Mouse (Mus musculus) liver, embryonic 18 days (tissue): ENCODE measurements around the gene Rhox4g. TPM values are rescaled to one million over a fixed set of nuclear protein-coding genes. Genes with fewer than 3 reads are reported as not detected.

Experiments
- polyA plus RNA-seq: library from polyadenylated mRNA; depleted of rRNA; stranded (reverse); fragments of >200 nt; gene quantifications from 2 replicates; pipeline ENCODE4 v1.2.3, GENCODE M21; 2012; rRNA removed

The Rhox4g gene
- polyA plus RNA-seq: not detected in 2 replicates

GRCm38 (mm10) chrX:37651227-37651626 is at the start of gene Rhox4g:
TSS of gene Rhox4g (minus strand) at chrX:37651327.

GRCm38 (mm10) chrX:37673177-37673576 is 22.1 kb upstream of the Rhox4g start, which contains the start of gene Rhox2h:
TSS of gene Rhox2h (minus strand) at chrX:37673277.

GRCm38 (mm10) chrX:37668664-37669063 is 17.5 kb upstream of the Rhox4g start, which contains the start of gene Rhox3h:
TSS of gene Rhox3h (minus strand) at chrX:37668764.

GRCm38 (mm10) chrX:37643370-37643769 is 7.8 kb downstream of the Rhox4g start, which contains the start of gene Rhox2g:
TSS of gene Rhox2g (minus strand) at chrX:37643470.

GRCm38 (mm10) chrX:37628512-37628911 is 22.6 kb downstream of the Rhox4g start, which contains the start of gene Rhox3g:
TSS of gene Rhox3g (minus strand) at chrX:37628612.

GRCm38 (mm10) chrX:37607604-37608003 is 43.5 kb downstream of the Rhox4g start, which contains the start of gene Rhox4f:
TSS of gene Rhox4f (minus strand) at chrX:37607704.

Other genes with a start within 250 kb of the Rhox4g start
- gene Rhox2b, start 239.3 kb downstream of the Rhox4g start, polyA plus RNA-seq: not detected in 2 replicates
- gene Rhox4b, start 218.8 kb downstream of the Rhox4g start, polyA plus RNA-seq: not detected in 2 replicates
- gene Rhox2c, start 197.6 kb downstream of the Rhox4g start, polyA plus RNA-seq: not detected in 2 replicates
- gene Rhox3c, start 192.7 kb downstream of the Rhox4g start, polyA plus RNA-seq: not detected in 2 replicates
- gene Rhox4c, start 171.0 kb downstream of the Rhox4g start, polyA plus RNA-seq: not detected in 2 replicates
- gene Rhox2d, start 157.9 kb downstream of the Rhox4g start, polyA plus RNA-seq: not detected in 2 replicates
- gene Rhox4d, start 137.0 kb downstream of the Rhox4g start, polyA plus RNA-seq: not detected in 2 replicates
- gene Rhox2e, start 120.9 kb downstream of the Rhox4g start, polyA plus RNA-seq: not detected in 2 replicates
- not detected in 2 replicates for gene Rhox3e, start 109.3 kb downstream of the Rhox4g start, polyA plus RNA-seq
- gene Rhox4e, start 93.9 kb downstream of the Rhox4g start, polyA plus RNA-seq: not detected in 2 replicates
- gene Rhox2f, start 79.9 kb downstream of the Rhox4g start, polyA plus RNA-seq: not detected in 2 replicates
- gene Rhox3f, start 70.3 kb downstream of the Rhox4g start, polyA plus RNA-seq: not detected in 2 replicates
- not detected in 2 replicates for gene Rhox4f, start 43.6 kb downstream of the Rhox4g start, polyA plus RNA-seq
- not detected in 2 replicates for gene Rhox3g, start 22.7 kb downstream of the Rhox4g start, polyA plus RNA-seq
- gene Rhox2g, start 7.9 kb downstream of the Rhox4g start, polyA plus RNA-seq: not detected in 2 replicates
- not detected in 2 replicates for gene Rhox3h, start 17.4 kb upstream of the Rhox4g start, polyA plus RNA-seq
- gene Rhox2h, start 21.9 kb upstream of the Rhox4g start, polyA plus RNA-seq: not detected in 2 replicates
- 0.70 and 1.0 TPM in 2 replicates for gene Rhox5, start 153.5 kb upstream of the Rhox4g start, polyA plus RNA-seq
- gene Rhox6, start 175.6 kb upstream of the Rhox4g start, polyA plus RNA-seq: 0.03 TPM in 1 of 2 replicates, not detected in the other
- gene Rhox7a, start 180.4 kb upstream of the Rhox4g start, polyA plus RNA-seq: not detected in 2 replicates
- not detected in 2 replicates for gene Rhox8, start 227.6 kb upstream of the Rhox4g start, polyA plus RNA-seq
- not detected in 2 replicates for gene Rhox7b, start 245.9 kb upstream of the Rhox4g start, polyA plus RNA-seq